Mouse (Mus musculus) lung, postnatal 25 days (tissue): Measurements from ENCODE around the gene Rbm15.
"Not testable (repeated sequence)": the region's sequence is repeated elsewhere in the genome, so short reads cannot be mapped to it uniquely, and the experiment has no call there.

ENCODE experiments used
- DNase-seq: peaks from one replicate; pipeline ENCODE4 v3.0.0; 2022; ENCODE audit warnings: low spot score

The Rbm15 gene

GRCm38 (mm10) chr3:107330503-107331424, 2.7 kb downstream of the Rbm15 start:
- DNase-seq: no peak

DNA sequence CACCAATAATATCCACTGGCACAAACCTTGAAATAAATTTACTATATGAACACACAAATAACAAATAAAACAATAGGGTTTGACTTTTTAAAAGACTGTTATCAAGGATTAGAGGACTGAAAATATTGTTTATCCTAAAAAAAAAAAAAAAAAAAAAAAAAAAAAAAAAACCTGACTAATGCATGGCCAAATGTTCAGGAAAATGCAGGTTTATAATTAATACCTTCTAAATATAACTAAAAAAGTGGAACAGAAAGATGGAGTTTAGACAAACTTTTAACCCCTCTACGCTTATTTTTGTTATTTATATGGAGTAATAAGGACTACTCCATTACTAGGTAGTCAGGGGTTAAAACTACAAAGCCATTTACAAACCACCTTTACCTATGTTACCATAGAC, 7.0 kb downstream of the Rbm15 start:
- no peak for DNase-seq

DNA sequence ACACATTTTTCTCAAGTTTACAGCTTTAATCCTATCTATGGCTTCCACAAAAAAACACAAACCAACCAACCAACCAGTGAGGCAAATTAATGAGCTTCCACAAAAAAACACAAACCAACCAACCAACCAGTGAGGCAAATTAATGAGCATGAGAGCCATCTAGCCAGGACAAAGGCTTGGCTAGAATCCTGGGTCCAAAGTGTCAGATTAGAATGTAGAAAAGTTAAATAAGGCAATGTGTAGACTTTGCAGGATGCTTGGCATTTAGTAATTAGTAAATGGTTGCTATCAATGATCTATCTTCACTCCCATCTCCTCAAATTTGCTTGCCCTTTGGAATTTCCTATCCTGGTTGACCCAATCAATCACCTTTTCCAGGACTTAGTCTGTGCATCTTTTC, 11.7 kb downstream of the Rbm15 start:
- DNase-seq: no peak

DNA sequence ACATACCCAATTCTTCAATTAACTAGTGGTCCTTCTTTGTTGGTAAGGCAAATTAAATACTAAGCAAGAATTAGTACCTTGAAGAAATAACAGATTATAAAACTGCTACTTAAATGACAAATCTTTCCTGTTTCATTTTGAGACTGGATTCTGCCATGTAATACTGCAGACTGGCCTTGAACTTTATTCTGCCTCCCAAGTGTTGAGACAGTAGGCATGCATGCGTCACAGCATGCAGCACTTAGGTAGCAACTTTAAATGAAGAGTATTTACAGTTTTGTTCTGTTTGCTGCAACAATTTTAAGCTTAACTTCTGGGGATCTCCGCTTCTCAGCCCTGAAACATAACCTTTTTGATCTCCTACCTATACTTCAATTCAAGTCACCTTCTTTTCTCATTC, 12.3 kb downstream of the Rbm15 start:
- no peak for DNase-seq

DNA sequence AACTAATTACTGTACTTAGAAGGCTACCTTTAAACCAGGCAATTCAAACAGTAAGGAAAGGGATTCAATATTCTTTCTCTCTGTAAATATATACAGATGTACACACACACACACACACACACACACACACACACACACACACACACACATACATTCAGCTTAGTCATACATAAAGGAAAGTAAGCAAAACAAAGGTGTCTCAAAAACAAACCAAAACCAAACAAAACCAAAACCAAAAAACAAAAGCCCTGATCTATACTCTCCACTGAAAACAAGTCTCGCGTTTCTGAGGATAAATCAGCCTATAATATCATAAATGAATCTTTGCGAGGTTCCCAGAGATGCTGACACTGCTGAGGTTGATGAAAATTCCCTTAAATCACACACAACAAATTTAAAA, 16.1 kb downstream of the Rbm15 start:
- no peak for DNase-seq

- not testable (repeated sequence) for DNase-seq
These were observed 36.6 kb downstream of the Rbm15 start for GRCm38 (mm10) chr3:107296917-107297316.

- DNase-seq: no peak
These were observed 37.7 kb downstream of the Rbm15 start for GRCm38 (mm10) chr3:107295672-107296360.

DNA sequence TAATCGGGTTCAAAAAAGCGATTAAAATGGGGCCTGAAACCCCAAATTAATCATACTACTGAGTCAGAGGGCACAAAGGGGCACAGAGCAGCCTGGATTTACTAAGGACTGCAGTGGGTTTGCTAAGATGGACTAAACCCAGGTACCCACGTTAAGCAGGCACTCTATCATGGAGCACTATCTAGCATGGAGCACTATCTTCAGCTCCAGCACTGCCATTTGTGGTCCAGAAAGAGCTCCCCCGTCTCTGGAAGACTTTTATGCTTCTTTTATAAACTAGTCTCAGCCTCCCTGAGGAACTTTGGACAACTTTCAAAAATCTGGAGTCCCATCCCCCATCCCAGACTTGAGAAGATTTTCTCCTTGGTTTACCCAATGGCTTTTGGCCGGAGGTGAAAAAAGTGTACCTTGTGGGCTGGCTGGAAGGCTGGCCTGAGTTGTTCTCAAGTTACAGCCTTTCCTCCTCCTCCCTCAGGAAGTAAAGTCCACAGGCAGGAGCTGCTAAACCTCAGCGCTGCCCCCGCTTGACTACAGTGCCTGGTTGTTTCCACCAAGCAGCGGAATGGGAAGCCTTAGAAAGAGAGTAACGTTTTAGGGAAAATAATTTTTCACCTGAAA, 42.6 kb downstream of the Rbm15 start, which contains the start of gene Slc16a4:
Slc16a4 (plus strand) TSS at position 467 of the 618 bp plus-strand sequence.
- DNase-seq: peak; percentile 62

- DNase-seq: no peak
These were observed 46.1 kb downstream of the Rbm15 start for GRCm38 (mm10) chr3:107287346-107287745.

DNA sequence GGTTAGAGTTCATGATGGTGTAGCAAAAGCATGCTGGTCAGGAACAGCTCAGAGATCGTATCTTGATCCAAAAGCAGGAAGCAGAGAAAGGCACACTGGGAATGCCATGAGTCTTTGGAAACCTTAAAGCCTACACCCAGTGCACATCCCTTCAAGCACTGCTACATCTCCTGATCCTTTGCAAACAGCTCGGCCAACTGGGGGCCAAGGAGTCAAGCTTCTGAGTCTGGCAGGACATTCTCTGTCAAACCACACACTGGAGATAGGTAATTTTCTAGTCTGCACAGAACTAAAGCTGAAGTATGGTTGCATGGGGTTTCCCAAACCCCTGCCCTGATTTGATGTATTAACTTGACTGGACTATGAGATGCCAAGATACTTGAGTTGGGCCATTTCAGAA, 47.4 kb downstream of the Rbm15 start:
- DNase-seq: no peak

DNA sequence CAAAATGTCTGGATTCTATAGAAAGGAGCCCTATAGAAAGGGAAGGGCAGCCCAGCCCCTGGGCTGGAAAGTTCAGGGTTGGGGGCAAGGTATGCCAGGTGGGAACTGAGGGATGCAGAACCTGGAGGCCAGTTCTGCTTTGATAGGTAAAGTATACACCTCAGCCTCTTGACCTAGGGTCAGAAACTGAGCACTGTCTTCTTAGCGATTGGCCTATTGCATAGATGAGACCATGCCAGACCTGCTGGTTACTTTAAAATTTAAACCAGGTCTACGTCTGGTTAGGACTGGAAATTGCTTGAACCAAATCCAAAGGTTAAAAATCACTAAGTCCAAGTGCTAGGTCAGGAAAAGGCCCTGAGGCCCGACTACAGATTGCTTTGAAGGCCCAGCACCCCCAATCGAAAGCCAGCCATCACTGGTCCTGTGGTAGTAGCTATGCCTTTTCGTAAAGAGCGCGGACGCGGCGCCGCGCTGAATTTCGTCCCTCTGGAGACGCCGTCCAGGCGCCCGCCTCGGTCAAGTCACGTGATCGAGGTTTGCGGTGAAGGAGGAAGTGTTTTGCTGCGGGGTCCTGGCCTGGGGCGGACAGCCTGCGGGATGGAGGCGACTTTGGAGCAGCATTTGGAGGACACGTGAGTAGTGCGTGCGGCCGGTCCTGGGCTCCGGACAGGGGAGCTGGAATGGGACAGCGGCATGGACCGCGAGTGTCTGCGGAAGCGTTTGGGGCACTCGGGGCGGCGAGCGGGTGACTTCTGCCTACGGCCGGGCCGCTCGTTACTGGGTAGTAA, 54.8 kb downstream of the Rbm15 start, which contains the start of gene Lamtor5:
Lamtor5 (plus strand) TSS at position 380 of the 791 bp plus-strand sequence.
- DNase-seq: peak; percentile 90

DNA sequence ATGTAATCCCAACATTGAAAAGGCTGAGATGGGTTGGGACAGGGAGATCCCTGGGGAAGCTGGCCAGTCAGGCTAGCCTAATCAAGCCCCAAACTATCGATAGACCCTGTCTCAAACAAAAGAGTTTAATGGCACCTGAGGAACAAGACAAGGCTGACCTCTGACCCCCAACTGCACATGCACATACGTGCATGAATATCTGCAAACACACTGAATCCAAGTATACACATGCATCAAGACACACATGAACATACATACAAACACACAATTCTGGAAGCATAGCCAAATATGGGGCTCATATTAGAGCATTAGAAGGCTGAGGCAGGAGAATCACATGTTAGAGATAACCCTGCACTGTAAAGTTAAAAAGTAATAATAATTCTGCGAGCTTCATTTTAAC, 56.8 kb downstream of the Rbm15 start:
- DNase-seq: no peak

DNA sequence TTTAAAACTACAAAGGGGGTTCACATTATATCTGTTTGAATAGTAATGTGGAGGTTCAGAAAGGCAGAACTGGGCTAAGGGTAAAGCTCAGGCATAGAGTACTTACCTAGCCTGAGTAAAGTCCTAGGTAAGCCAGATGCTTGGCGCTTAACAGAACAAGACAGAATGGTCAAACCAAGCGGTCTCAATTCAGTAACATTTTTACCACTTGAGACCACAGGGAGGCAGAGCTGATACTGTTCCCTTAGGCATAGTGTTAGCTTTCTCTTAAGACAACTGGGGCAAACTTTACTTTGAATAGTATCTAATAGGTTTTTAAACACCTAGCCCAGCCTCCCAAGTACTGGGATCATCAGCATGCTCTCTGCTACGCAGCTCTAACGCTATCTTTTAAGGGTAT, 57.5 kb downstream of the Rbm15 start:
- no peak for DNase-seq
